Mouse (Mus musculus): ENCODE data around the gene Pisd. TPM values are rescaled to one million over a fixed set of nuclear protein-coding genes. Genes with fewer than 3 reads are reported as not detected.

The Pisd gene
- total RNA-seq, 4 experiments from 2014 or later: 28.9 to 38.1 (median 32.7) TPM

- DNase-seq (ENCODE audit: low spot score): no peak
These were observed 74.0 kb downstream of the Pisd start for GRCm38 (mm10) chr5:32711485-32711884.

- no peak for DNase-seq (ENCODE audit: low spot score)
These were observed 79.1 kb downstream of the Pisd start for GRCm38 (mm10) chr5:32706226-32706780.

GRCm38 (mm10) chr5:32697208-32697867, 88.1 kb downstream of the Pisd start:
- DNase-seq (ENCODE audit: low spot score): no peak

DNA sequence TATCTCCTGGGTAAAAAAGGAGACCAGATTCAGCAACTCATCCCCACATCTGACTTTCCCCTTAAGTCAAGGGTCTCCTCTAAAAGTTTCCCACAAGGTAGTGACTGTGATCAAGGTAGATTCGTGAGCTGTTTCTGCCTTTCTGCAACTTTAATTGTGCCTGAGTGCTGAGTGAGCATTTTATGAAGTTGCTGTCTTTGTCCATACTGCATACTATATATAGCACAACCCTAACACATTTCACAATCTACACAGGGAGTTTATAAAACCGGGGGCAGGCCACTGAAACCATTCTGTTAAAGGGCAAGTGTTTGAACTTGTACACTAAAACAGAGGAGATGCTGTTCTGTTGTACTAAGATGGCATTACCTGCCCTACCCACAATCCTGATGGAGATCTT, 92.0 kb downstream of the Pisd start:
- no peak for DNase-seq (ENCODE audit: low spot score)

Other genes with a start within 250 kb of the Pisd start
- gene Yes1, start 174.5 kb downstream of the Pisd start, total RNA-seq (2022): 10 to 100 TPM; 14.7 to 19.0 (median 17.0) TPM
- under 1 TPM in 2 of 4 experiments, not detected in 2; 0.35 to 0.37 TPM for gene Gm20671, start 41.5 kb upstream of the Pisd start, total RNA-seq (2022)
- gene Prr14l, start 68.6 kb upstream of the Pisd start, total RNA-seq (2022): 1 to 10 TPM; 5.0 to 5.8 (median 5.6) TPM
- 10 to 100 TPM; 21.8 to 29.3 (median 25.6) TPM for gene Depdc5, start 78.1 kb upstream of the Pisd start, total RNA-seq (2022)
- gene Ywhah, start 233.2 kb upstream of the Pisd start, total RNA-seq (2022): 10 to 100 TPM; 73.8 to 88.7 (median 82.1) TPM

Measured in heart, adult 8-10 months (tissue).